Mouse (Mus musculus) MEL (cell line): ENCODE results near the gene Ddx54. TPM values are rescaled to one million over a fixed set of nuclear protein-coding genes. Genes with fewer than 3 reads are reported as not detected.

Experiments used
- DNase-seq: peaks from one replicate; pipeline ENCODE4 v3.0.0; 2011; ENCODE audit warnings: low read depth, low spot score
- H3K27ac ChIP-seq: 2 replicates; pipeline ENCODE4 v1.5.1; 2012; ENCODE audit warnings: low read depth, mild to moderate bottlenecking, control low read depth, low read length, moderate library complexity; ENCODE audit not compliant: control insufficient read depth
- H3K27me3 ChIP-seq, 2 experiments: fragments of 150-350 bp in 1 of 2; sonication (generic) in 1 of 2; 2 replicates each; pipeline ENCODE4 v1.6.1; 2012; ENCODE audit warnings: low read length in 2 of 2, mild to moderate bottlenecking in 2 of 2, improper control_type of control experiment in 1 of 2, moderate library complexity in 1 of 2; ENCODE audit not compliant: insufficient read depth in 2 of 2, control insufficient read depth in 1 of 2
- H3K36me3 ChIP-seq, 2 experiments: 2 replicates each; pipeline ENCODE4 v1.6.1; 2012 to 2014; ENCODE audit warnings: low read length in 2 of 2, improper control_type of control experiment in 1 of 2, inconsistent platforms in 1 of 2, mild to moderate bottlenecking in 1 of 2; ENCODE audit not compliant: insufficient read depth in 2 of 2, control insufficient read depth in 1 of 2
- H3K4me1 ChIP-seq, 2 experiments: fragments of 150-350 bp in 1 of 2; sonication (generic) in 1 of 2; 2 replicates each; pipeline ENCODE4 v1.6.1; 2012; ENCODE audit warnings: low read length in 2 of 2, improper control_type of control experiment in 1 of 2, mild to moderate bottlenecking in 1 of 2; ENCODE audit not compliant: insufficient read depth in 2 of 2, control insufficient read depth in 1 of 2
- H3K4me3 ChIP-seq, 2 experiments: fragments of 150-350 bp in 1 of 2; sonication (generic) in 1 of 2; 2 replicates each; pipeline ENCODE4 v1.5.1; 2012; ENCODE audit warnings: low read depth in 2 of 2, low read length in 2 of 2, mild to moderate bottlenecking in 2 of 2, moderate library complexity in 2 of 2, control low read depth in 1 of 2, improper control_type of control experiment in 1 of 2; ENCODE audit not compliant: control insufficient read depth in 1 of 2, insufficient read depth in 1 of 2
- H3K79me2 ChIP-seq: 2 replicates; pipeline ENCODE4 v1.6.1; 2012; ENCODE audit warnings: mild to moderate bottlenecking, low read length, moderate library complexity; ENCODE audit not compliant: control insufficient read depth, poor library complexity, insufficient read depth
- H3K9ac ChIP-seq: 2 replicates; pipeline ENCODE4 v1.6.1; 2012; ENCODE audit warnings: low read depth, mild to moderate bottlenecking, control low read depth, low read length, moderate library complexity; ENCODE audit not compliant: control insufficient read depth, poor library complexity, severe bottlenecking
- H3K9me3 ChIP-seq: fragments of 150-350 bp; sonication (generic); replicated peaks from 2 replicates; pipeline ENCODE4 v1.6.1; 2012; ENCODE audit warnings: mild to moderate bottlenecking, low read length, improper control_type of control experiment, moderate library complexity; ENCODE audit not compliant: insufficient read depth
- CHD2 ChIP-seq: IDR thresholded peaks from 2 replicates; pipeline ENCODE4 v1.6.1; 2011; ENCODE audit warnings: low read length, improper control_type of control experiment
- E2F4 ChIP-seq: IDR thresholded peaks from 2 replicates; pipeline ENCODE4 v1.6.1; 2011; ENCODE audit warnings: low read depth, low read length, improper control_type of control experiment, borderline replicate concordance
- EP300 ChIP-seq, 2 experiments: IDR thresholded peaks; 2 replicates each; pipeline ENCODE4 v1.6.1; 2011; ENCODE audit warnings: improper control_type of control experiment in 2 of 2, low read length in 2 of 2, low read depth in 1 of 2, mild to moderate bottlenecking in 1 of 2
- GABPA ChIP-seq: IDR thresholded peaks from 2 replicates; pipeline ENCODE4 v1.6.1; 2012; ENCODE audit warnings: low read depth, mild to moderate bottlenecking, inconsistent platforms, low read length, improper control_type of control experiment, moderate library complexity
- KAT2A ChIP-seq: conservative IDR thresholded peaks from 2 replicates; pipeline ENCODE4 v1.6.1; 2012; ENCODE audit warnings: low read depth, low read length, improper control_type of control experiment, inconsistent platforms
- MAZ ChIP-seq: IDR thresholded peaks from 2 replicates; pipeline ENCODE4 v1.6.1; 2012; ENCODE audit warnings: low read depth, mild to moderate bottlenecking, inconsistent platforms, low read length, improper control_type of control experiment
- MEF2A ChIP-seq: IDR thresholded peaks from 2 replicates; pipeline ENCODE4 v1.6.1; 2014; ENCODE audit warnings: low read depth, mild to moderate bottlenecking, inconsistent platforms, low read length, improper control_type of control experiment; ENCODE audit not compliant: poor library complexity, insufficient replicate concordance, severe bottlenecking; ENCODE audit errors: extremely low read depth
- MYC ChIP-seq: IDR thresholded peaks from 2 replicates; pipeline ENCODE4 v1.6.1; 2011; ENCODE audit warnings: low read depth, mild to moderate bottlenecking, low read length, improper control_type of control experiment, moderate library complexity
- NRF1 ChIP-seq: IDR thresholded peaks from 2 replicates; pipeline ENCODE4 v1.6.1; 2014; ENCODE audit warnings: low read depth, mild to moderate bottlenecking, inconsistent platforms, low read length, improper control_type of control experiment, moderate library complexity; ENCODE audit not compliant: poor library complexity, insufficient read depth, severe bottlenecking
- POLR2A ChIP-seq, 2 experiments: IDR thresholded peaks; 2 replicates each; pipeline ENCODE4 v1.6.1; 2011 to 2012; ENCODE audit warnings: low read length in 2 of 2, mild to moderate bottlenecking in 2 of 2, control low read depth in 1 of 2, improper control_type of control experiment in 1 of 2, low read depth in 1 of 2, moderate library complexity in 1 of 2; ENCODE audit not compliant: control insufficient read depth in 1 of 2, insufficient read depth in 1 of 2, poor library complexity in 1 of 2
- RCOR1 ChIP-seq: IDR thresholded peaks from 2 replicates; pipeline ENCODE4 v1.6.1; 2012; ENCODE audit warnings: low read depth, mild to moderate bottlenecking, inconsistent platforms, low read length, improper control_type of control experiment
- SIN3A ChIP-seq: IDR thresholded peaks from 2 replicates; pipeline ENCODE4 v1.6.1; 2012; ENCODE audit warnings: low read length, improper control_type of control experiment, inconsistent platforms
- UBTF ChIP-seq: IDR thresholded peaks from 2 replicates; pipeline ENCODE4 v1.6.1; 2012; ENCODE audit warnings: low read depth, mild to moderate bottlenecking, inconsistent platforms, low read length, improper control_type of control experiment, moderate library complexity, borderline replicate concordance; ENCODE audit not compliant: insufficient read depth
- USF1 ChIP-seq: IDR thresholded peaks from 2 replicates; pipeline ENCODE4 v1.6.1; 2014; ENCODE audit warnings: low read depth, mild to moderate bottlenecking, inconsistent platforms, low read length, improper control_type of control experiment, moderate library complexity
- ZKSCAN1 ChIP-seq: IDR thresholded peaks from 2 replicates; pipeline ENCODE4 v1.6.1; 2012; ENCODE audit warnings: low read depth, mild to moderate bottlenecking, inconsistent platforms, low read length, improper control_type of control experiment, moderate library complexity
- polyA plus RNA-seq, 2 experiments: library from polyadenylated mRNA; stranded (reverse) in 1 of 2; unstranded in 1 of 2; fragments of >175 nt in 1 of 2; fragments of >200 nt in 1 of 2; gene quantifications; 2 replicates each; pipeline versions ENCODE4 v1.2.1 to v1.2.4; 2012; ENCODE audit warnings: low replicate concordance in 2 of 2, low read depth in 1 of 2; ENCODE audit not compliant: insufficient read length in 2 of 2, insufficient read depth in 1 of 2, missing spikeins in 1 of 2
- total RNA-seq: library from RNA; depleted of rRNA; stranded (reverse); fragments of 300-350 nt; gene quantifications from 2 replicates; pipeline ENCODE4 v1.2.3, GENCODE M21; 2012

Ddx54 gene
- total and polyA plus RNA-seq, 3 experiments, result 73.8 to 99.9 TPM; not detected in 1

- Histone ChIP-seq H3K27me3 (no peaks in the 10 kb centered on the region), H3K27ac (no peak overlapping the region)
- TF ChIP-seq EP300 (IDR thresholded peaks at IDR 0.05; ENCODE audit: low read depth in 1 of 2, low read length in 2 of 2), result no peak
- no peak for TF ChIP-seq MYC
- no peak for TF ChIP-seq MAZ
- no peak for TF ChIP-seq MEF2A
- TF ChIP-seq KAT2A, result no peak
- TF ChIP-seq UBTF, result no peak
- TF ChIP-seq NRF1, result no peak
- TF ChIP-seq ZKSCAN1, result no peak
Observed at GRCm38 (mm10) chr5:120607335-120607734, 5.2 kb upstream of the Ddx54 start.

DNA sequence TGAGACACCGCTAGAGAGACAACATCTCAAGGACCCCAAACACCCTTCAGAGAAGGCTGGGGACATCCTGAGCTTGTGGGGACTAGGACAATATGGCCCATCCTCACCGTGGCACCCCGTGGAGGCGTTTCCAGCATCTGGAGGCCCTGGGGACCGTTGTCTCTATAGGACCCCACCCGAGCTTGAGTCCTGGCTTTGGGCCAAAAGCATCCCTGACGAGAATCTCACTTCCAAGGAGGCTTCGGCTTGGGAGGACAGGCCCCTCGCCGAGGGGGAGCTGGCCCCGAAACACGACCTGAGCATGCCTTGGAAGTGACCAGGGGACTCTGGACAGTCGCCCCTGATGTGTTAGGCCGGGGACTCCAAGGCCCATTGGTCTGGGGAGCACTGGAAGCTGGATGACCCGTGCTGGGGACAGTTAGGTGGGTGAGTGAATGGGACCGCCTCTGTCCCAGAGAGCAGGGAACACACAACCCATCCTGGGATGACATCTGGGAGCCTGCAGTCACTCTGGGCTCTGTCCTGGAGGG lies 3.2 kb upstream of the Ddx54 start:
- Histone ChIP-seq H3K9me3 (no peaks in the 10 kb centered on the region), H3K4me3 (no peak overlapping the region), H3K36me3 (no peaks in the 10 kb centered on the region), H3K27me3 (no peaks in the 10 kb centered on the region), H3K27ac (no peak overlapping the region), H3K9ac (no peak overlapping the region), H3K4me1 (peaks cover 2 to 9% of the 10 kb centered on the region in 2 experiments; a peak in 2 of 4 replicates), H3K79me2 (peaks cover 18% of the 10 kb centered on the region)
- DNase-seq, result no peak
- TF ChIP-seq SIN3A, result no peak
- TF ChIP-seq NRF1, result no peak
- no peak for TF ChIP-seq POLR2A (IDR thresholded peaks at IDR 0.05; ENCODE audit: control insufficient read depth in 1 of 2, insufficient read depth in 1 of 2, low read depth in 1 of 2, low read length in 2 of 2, poor library complexity in 1 of 2)
- no peak for TF ChIP-seq GABPA
- no peak for TF ChIP-seq USF1
- TF ChIP-seq RCOR1, result no peak
- TF ChIP-seq CHD2, result no peak
- no peak for TF ChIP-seq E2F4
- TF ChIP-seq, all 39 proteins: peak for 0

More at GRCm38 (mm10) chr5:120607335-120607734, 5.2 kb upstream of the Ddx54 start:
- peaks cover 2 to 9% of the 10 kb centered on the region in 2 experiments; a peak in 2 of 4 replicates for H3K4me1 ChIP-seq
- H3K79me2 ChIP-seq, result peaks cover 8% of the 10 kb centered on the region
- no peak overlapping the region for H3K4me3 ChIP-seq
- H3K9ac ChIP-seq, result no peak overlapping the region
- no peak for DNase-seq
- H3K9me3 ChIP-seq, result no peaks in the 10 kb centered on the region
- no peaks in the 10 kb centered on the region for H3K36me3 ChIP-seq
